Mouse (Mus musculus) embryonic fibroblast, embryonic 13.5 days (primary cell): ENCODE data around the gene Neurl1b.

Experiments
- CTCF ChIP-seq: IDR thresholded peaks from 2 replicates; pipeline ENCODE4 v1.5.1; 2011; ENCODE audit warnings: mild to moderate bottlenecking, control low read depth, low read length, moderate library complexity, borderline replicate concordance; ENCODE audit not compliant: insufficient read depth
- POLR2A ChIP-seq: IDR thresholded peaks from 2 replicates; pipeline ENCODE4 v1.6.1; 2011; ENCODE audit warnings: low read depth, mild to moderate bottlenecking, control low read depth, low read length, moderate library complexity

DNA sequence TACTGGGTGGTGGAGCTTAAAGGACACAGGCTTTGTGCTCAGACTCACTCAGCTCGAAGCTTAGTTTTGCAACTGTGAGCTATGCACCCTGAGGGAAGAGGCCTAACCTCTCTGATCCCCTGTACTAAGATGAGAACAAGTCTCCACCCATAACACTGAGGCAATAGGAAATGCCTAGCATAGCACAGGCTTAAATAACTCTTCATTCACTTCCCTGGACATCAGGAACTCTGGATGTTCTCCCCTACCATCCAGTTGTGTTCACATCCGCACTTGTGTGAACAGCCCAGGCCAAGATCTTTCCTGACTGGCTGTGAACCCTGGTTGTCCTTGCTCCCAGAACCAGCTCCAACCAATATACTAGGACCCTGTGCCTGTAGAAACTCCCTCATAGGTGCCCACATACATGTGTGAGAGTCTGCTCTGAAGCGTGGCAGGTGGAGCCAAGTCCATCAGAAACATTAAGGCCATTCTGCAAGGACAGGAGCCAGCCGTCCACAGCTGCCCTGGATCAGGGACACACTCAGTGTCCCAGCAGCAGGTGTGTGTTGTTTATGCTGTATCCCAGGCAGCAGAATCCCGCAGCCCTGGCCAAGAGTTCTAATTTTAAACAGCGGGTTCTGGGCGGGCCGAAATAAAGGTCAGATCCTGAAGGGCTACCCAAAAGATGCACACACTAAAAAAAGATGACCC is 74.2 kb downstream of the Neurl1b start:
- TF ChIP-seq CTCF (no peak), POLR2A (no peak)
